Mouse (Mus musculus) effector memory CD4-positive, alpha-beta T cell, adult 5 months (primary cell): ENCODE measurements around the gene Ifi27l2a. TPM values are rescaled to one million over a fixed set of nuclear protein-coding genes. Genes with fewer than 3 reads are reported as not detected.

ENCODE experiments used
- polyA plus RNA-seq: library from polyadenylated mRNA; unstranded; fragments of 100-300 nt; shearing (Covaris generic); gene quantifications from one replicate; pipeline ENCODE4 v1.2.1, GENCODE M21; 2017

Gene Ifi27l2a
- polyA plus RNA-seq, result 299 TPM

DNA sequence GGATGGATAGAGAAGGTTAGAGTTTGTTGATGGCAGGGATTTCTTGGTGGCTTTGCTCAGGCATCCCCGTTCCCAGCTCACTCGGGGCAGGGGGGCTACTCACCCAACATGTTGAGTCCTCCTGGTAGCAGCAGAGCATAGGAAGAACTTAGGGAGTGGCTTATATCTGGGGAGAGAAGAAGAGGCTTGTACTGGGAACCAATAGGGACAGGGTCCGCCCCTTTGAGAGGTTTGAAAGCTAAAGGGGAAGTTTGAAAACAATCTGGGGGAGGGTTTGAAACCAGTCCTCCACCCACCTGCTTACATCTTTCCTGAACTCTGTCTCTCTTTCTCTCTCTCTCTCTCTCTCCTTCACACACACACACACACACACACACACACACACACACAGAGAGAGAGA lies at the start of gene Ifi27l2a:
Gene Ifi27l2a (minus strand): TSS at position 157 of the 400 bp plus-strand sequence.

DNA sequence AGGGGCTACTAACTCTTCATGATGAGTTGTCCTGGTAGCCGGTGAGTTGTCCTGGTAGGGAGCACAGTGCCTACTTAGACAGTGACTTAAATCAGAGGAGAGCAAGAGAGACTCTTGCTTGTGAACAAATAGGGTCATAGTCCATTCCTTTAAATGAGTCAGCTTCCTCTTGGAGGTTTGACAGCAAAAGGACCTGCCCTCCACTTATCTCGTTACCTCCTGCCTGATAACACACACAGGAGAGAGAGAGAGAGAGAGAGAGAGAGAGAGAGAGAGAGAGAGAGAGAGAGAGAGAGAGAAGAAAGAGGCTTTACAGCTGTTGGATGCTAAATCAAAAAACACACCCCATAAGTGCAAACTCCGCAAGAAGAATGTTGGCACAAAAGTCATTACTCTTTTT lies 13.7 kb upstream of the Ifi27l2a start, which contains the start of gene Ifi27l2b:
Gene Ifi27l2b (minus strand): TSS at position 84 of the 400 bp plus-strand sequence.

GRCm38 (mm10) chr12:103433986-103434731 lies 9.3 kb downstream of the Ifi27l2a start, which contains the start of gene Ifi27:
Gene Ifi27 (plus strand): TSS chr12:103434211.

DNA sequence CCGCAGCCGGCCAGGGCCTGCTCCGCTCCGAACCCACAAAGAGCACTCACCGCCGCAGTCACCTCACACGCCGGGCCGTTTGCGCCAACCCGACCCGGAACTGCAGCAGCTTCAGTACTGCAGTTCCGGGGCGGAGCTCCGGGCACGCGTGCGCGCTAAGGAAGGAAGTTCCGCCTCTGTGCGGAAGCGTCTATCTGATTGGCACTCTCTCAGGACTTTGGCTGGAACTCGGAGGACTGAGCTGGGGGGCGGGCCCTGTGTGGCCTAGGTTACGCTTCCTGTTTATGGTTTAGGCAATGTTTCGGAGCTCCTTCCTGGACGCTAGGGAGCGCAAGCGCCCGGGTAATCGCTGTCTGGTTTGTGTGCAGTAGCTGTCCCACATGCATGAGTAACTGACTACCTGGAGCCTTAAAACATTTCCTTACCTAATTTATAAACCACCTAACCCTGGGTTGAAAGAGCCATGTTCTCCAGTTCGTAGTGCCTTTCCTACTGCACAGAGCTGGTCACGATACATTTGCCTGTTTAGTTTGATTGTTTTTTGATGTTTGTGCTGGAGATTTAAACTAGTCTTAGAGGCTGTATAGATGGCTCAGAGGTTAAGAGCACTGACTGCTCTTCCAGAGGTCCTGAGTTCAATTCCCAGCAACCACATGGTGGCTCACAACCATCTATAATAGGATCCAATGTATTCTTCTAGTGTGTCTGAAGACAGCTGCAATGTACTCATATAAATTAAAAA lies 17.6 kb downstream of the Ifi27l2a start, which contains the start of gene Ddx24:
Gene Ddx24 (minus strand): TSS at position 102 of the 742 bp plus-strand sequence.

GRCm38 (mm10) chr12:103407720-103408119 lies 35.8 kb downstream of the Ifi27l2a start, which contains the start of gene 9330161L09Rik:
Gene 9330161L09Rik (minus strand): TSS chr12:103407820.

Other genes with a start within 250 kb of the Ifi27l2a start
- not detected for gene Prima1, start 201.5 kb downstream of the Ifi27l2a start, polyA plus RNA-seq
- gene Fam181a, start 132.7 kb downstream of the Ifi27l2a start, polyA plus RNA-seq, result not detected
- 26.2 TPM for gene Asb2, start 87.7 kb downstream of the Ifi27l2a start, polyA plus RNA-seq
- gene Otub2, start 55.0 kb downstream of the Ifi27l2a start, polyA plus RNA-seq, result 4.7 TPM
- gene 9330161L09Rik, start 35.9 kb downstream of the Ifi27l2a start, polyA plus RNA-seq, result 1.5 TPM
- 212 TPM for gene Ddx24, start 17.9 kb downstream of the Ifi27l2a start, polyA plus RNA-seq
- gene Ifi27, start 9.5 kb downstream of the Ifi27l2a start, polyA plus RNA-seq, result 301 TPM
- not detected for gene Ifi27l2b, start 13.5 kb upstream of the Ifi27l2a start, polyA plus RNA-seq
- not detected for gene Ppp4r4, start 88.6 kb upstream of the Ifi27l2a start, polyA plus RNA-seq
- gene Serpina10, start 187.8 kb upstream of the Ifi27l2a start, polyA plus RNA-seq, result not detected
- gene Serpina6, start 213.5 kb upstream of the Ifi27l2a start, polyA plus RNA-seq, result not detected
- gene Serpina16, start 232.5 kb upstream of the Ifi27l2a start, polyA plus RNA-seq, result not detected